Mouse (Mus musculus): ENCODE data around the gene Nedd9.
A peak's percentile ranks its signal among the peaks of the same experiment; 100 is the strongest.
"Not testable (repeated sequence)": the region's sequence is repeated elsewhere in the genome, so short reads cannot be mapped to it uniquely, and the experiment has no call there.

Gene Nedd9

GRCm38 (mm10) chr13:41293595-41293994 is 193.6 kb downstream of the Nedd9 start:
- no peak for DNase-seq

GRCm38 (mm10) chr13:41291466-41291974 is 195.6 kb downstream of the Nedd9 start:
- no peak for DNase-seq

- no peak for DNase-seq
Observed at GRCm38 (mm10) chr13:41286285-41286684, 200.9 kb downstream of the Nedd9 start.

GRCm38 (mm10) chr13:41285448-41285847 is 201.7 kb downstream of the Nedd9 start:
- no peak for DNase-seq

- peak; percentile 75 for DNase-seq
Observed at GRCm38 (mm10) chr13:41283256-41283655, 203.9 kb downstream of the Nedd9 start.

- DNase-seq, result no peak
Observed at GRCm38 (mm10) chr13:41280696-41281095, 206.5 kb downstream of the Nedd9 start.

GRCm38 (mm10) chr13:41273927-41274650 is 213.1 kb downstream of the Nedd9 start, which contains the start of gene Gm17364:
Gene Gm17364 (minus strand): TSS chr13:41273977.
- DNase-seq, result no peak

- no peak for DNase-seq
Observed at GRCm38 (mm10) chr13:41267827-41268408, 219.2 kb downstream of the Nedd9 start.

- no peak for DNase-seq
Observed at GRCm38 (mm10) chr13:41263304-41264006, 223.7 kb downstream of the Nedd9 start.

- DNase-seq, result not testable (repeated sequence)
Observed at GRCm38 (mm10) chr13:41261617-41262016, 225.5 kb downstream of the Nedd9 start.
